In genomic region chr8:108019651-108020050, GRCm38 (mm10) we compare ENCODE assay signal across 20 mouse cellular contexts.
"Had no signal": no experiment of that assay in that cellular context is flagged by ENCODE, and none has a peak within 500 bp of the region (broad histone marks: within the 10 kb centered on the region; RNA-seq: fewer than 3 reads in every experiment).

No protein-coding gene starts in this region.

- DNase-seq: kidney, adult 18-20 months; kidney, adult 9 months; kidney, postnatal 14 days; kidney, postnatal 4 days; layer of hippocampus, postnatal 36 days; liver; lung, adult 18-20 months; lung, postnatal 14 days; lung, postnatal 4 days; midbrain, embryonic 14.5 days; retina, postnatal 1 day; right cerebral cortex, postnatal 25 days; spleen, adult 18-20 months; thymus, postnatal 36 days had no signal

- H3K36me3 ChIP-seq: liver, embryonic 12.5 days; liver, embryonic 15.5 days; stomach, embryonic 15.5 days had no signal

- H3K4me1 ChIP-seq: liver, embryonic 12.5 days; liver, embryonic 15.5 days; stomach, embryonic 15.5 days had no signal

- ATAC-seq: intestine, embryonic 16.5 days; liver, embryonic 12.5 days had no signal

- H3K4me3 ChIP-seq: left cerebral cortex, adult 2 months; liver, embryonic 12.5 days; liver, embryonic 15.5 days; stomach, embryonic 15.5 days had no signal

- H3K27ac ChIP-seq: left cerebral cortex, adult 2 months; liver, embryonic 12.5 days; liver, embryonic 15.5 days; stomach, embryonic 15.5 days had no signal

- H3K9me3 ChIP-seq: liver, embryonic 12.5 days; liver, embryonic 15.5 days; stomach, embryonic 15.5 days had no signal

- H3K9ac ChIP-seq: liver, embryonic 12.5 days; liver, embryonic 15.5 days; stomach, embryonic 15.5 days had no signal

- H3K27me3 ChIP-seq: liver, embryonic 12.5 days; liver, embryonic 15.5 days; stomach, embryonic 15.5 days had no signal

- H3K4me2 ChIP-seq: liver, embryonic 12.5 days; liver, embryonic 15.5 days; midbrain, embryonic 11.5 days; stomach, embryonic 15.5 days had no signal
